Mouse (Mus musculus) hematopoietic stem cell, adult 5-6 weeks (primary cell): ENCODE measurements around the gene 1810010H24Rik. TPM values are rescaled to one million over a fixed set of nuclear protein-coding genes. Genes with fewer than 3 reads are reported as not detected.
A peak's percentile ranks its signal among the peaks of the same experiment; 100 is the strongest.
"Not testable (repeated sequence)": the region's sequence is repeated elsewhere in the genome, so short reads cannot be mapped to it uniquely, and the experiment has no call there.

ENCODE experiments used
- ATAC-seq, 2 experiments: fragments of 125-278 bp in 1 of 2; replicated peaks in 1 of 2; 2 replicates each; pipeline ENCODE4 v1.8.0; 2016 to 2017; ENCODE audit warnings: inconsistent platforms in 2 of 2, mild to moderate bottlenecking in 2 of 2, moderate number of reproducible peaks in 2 of 2, low read depth in 1 of 2, moderate TSS enrichment in 1 of 2; ENCODE audit not compliant: low FRiP score in 2 of 2, poor library complexity in 2 of 2, severe bottlenecking in 2 of 2, insufficient read depth in 1 of 2, low TSS enrichment in 1 of 2
- total RNA-seq: library from RNA; stranded (forward); fragments of 172-1452, 232-1000 nt; gene quantifications from 2 replicates; pipeline ENCODE4 v1.2.3, GENCODE M21; 2017

The 1810010H24Rik gene
- total RNA-seq, 1 experiment from 2014 or later: not detected

GRCm38 (mm10) chr11:107027431-107028274, 2.2 kb downstream of the 1810010H24Rik start:
- ATAC-seq: peak; percentile 48 to 54

- peak in 1 of 2 experiments; percentile 18; a peak in 1 of 4 replicates for ATAC-seq
Observed at GRCm38 (mm10) chr11:107028275-107028618, 2.8 kb downstream of the 1810010H24Rik start.

- no peak for ATAC-seq
Observed at GRCm38 (mm10) chr11:107028754-107029153, 3.3 kb downstream of the 1810010H24Rik start.

GRCm38 (mm10) chr11:107029536-107029935, 4.1 kb downstream of the 1810010H24Rik start:
- ATAC-seq: no peak

DNA sequence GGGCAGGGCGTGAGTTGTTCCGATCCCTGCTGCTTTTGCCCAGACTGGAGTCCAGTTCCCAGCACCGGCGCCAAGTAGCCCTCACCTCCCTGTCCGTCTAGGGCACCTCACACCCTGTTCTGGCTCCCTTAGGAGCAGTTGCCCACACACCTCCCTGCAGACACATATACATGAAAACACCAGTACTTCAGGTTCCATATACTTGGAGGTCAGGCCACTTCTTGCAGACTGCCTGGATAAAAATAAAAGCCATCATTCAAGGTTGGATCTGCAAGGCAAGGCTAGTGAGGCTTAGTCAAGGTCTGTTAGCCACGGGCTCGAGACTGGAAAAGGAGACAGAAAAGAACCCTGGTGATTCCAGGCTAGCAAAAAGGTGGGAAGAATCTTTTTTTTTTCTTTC, 6.2 kb downstream of the 1810010H24Rik start:
- ATAC-seq: no peak

- ATAC-seq: no peak
Observed at GRCm38 (mm10) chr11:107034085-107034810, 8.8 kb downstream of the 1810010H24Rik start.

DNA sequence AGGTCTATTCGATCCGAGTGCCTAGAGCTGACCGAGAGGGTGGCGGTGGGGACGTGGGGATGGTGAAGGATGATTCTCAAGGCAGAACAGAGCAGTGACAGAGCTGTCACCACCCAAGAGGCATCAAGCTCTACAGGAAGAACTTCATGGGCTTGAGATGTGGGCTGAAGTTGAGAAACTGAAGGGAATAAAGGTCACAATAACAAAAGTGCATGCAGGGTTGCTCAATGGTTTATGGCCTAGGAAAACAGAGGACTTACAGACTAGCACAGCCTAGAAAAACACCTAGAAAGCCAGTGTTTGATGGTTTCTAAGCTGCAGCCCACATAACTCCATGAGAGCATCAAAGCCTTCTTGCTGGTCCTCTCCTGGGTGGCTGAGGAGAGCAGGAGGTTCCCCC, 13.9 kb downstream of the 1810010H24Rik start:
- ATAC-seq: no peak

DNA sequence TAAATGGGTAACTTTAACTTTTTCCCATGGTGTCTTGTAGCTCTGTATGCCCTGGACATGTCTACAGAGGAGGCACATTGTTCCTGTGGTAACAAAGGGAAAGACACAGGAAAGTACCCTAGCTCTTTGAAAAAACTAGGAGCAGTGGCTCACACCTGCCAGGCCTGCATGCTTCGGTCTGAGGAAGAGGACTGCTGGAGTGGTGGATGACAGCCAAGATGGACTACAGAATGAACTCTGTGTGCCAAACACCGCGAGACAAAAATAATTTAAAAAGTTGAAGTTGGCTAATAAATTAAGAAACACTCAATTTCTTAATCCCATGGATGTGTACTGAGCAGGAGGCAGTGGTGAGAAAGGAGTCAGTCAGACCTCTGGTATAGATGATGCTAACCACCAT, 15.9 kb downstream of the 1810010H24Rik start:
- ATAC-seq: no peak

DNA sequence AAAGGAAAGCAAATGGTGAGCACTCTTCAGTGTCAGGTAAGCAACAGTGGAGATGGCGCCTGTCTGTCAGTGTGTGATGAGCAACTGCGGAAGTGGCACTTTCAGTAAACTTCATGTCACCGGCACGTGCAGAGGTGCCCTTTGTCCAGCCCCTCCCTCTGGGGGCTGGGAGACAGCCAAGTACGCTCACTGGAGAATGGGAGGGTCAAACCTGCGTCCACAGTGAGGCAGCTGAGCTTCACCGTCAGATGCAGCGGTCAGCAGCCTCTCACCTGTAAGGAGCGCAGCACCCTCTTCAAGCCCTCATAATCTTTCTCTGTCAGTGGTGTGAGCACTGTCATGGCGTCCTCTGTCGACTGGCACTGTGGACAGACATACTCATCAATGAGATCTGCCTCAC, 17.9 kb downstream of the 1810010H24Rik start:
- no peak for ATAC-seq

GRCm38 (mm10) chr11:107044321-107044720, 18.8 kb downstream of the 1810010H24Rik start:
- peak; percentile 87 to 91 for ATAC-seq

GRCm38 (mm10) chr11:107045546-107045945, 20.1 kb downstream of the 1810010H24Rik start:
- no peak for ATAC-seq

- ATAC-seq: no peak
Observed at GRCm38 (mm10) chr11:107046766-107047620, 21.5 kb downstream of the 1810010H24Rik start.

- ATAC-seq: no peak
Observed at GRCm38 (mm10) chr11:107054870-107055269, 29.4 kb downstream of the 1810010H24Rik start.

DNA sequence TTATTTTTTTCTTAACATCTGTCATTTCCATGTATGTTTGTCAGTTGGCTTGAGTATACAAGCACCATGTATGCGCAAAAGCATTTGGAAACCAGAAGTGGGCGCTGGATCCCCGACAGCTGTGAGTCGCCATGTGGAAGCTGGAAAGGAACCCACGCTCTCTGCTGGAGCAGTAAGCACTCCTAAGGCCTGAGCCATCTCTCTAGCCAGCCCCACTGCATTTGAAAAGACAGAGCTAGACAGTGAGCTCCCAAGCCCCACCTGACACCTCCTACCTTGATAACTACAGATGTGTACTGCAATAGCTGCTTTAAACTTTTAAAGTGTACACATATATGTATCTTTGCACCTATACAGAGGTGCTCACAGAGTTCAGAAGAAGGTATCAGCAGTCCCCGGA, 31.9 kb downstream of the 1810010H24Rik start:
- ATAC-seq: no peak

DNA sequence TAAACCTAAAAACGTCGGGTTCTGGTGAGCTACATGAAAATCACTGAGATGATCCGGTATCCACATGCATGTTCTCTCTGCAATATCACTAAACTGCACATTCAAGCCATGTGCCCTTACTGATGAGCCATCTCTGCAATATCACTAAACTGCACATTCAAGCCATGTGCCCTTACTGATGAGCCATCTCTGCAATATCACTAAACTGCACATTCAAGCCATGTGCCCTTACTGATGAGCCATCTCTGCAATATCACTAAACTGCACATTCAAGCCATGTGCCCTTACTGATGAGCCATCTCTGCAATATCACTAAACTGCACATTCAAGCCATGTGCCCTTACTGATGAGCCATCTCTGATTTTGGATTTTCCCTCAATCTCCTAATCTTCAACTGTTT, 34.2 kb downstream of the 1810010H24Rik start:
- not testable (repeated sequence) for ATAC-seq

- no peak for ATAC-seq
Observed at GRCm38 (mm10) chr11:107060941-107061340, 35.5 kb downstream of the 1810010H24Rik start.

GRCm38 (mm10) chr11:107063067-107063466, 37.6 kb downstream of the 1810010H24Rik start:
- ATAC-seq: no peak

GRCm38 (mm10) chr11:107064590-107064989, 39.1 kb downstream of the 1810010H24Rik start:
- ATAC-seq: no peak
